Mouse (Mus musculus) Patski (cell line): Measurements from ENCODE around the gene Tbc1d8. TPM values are rescaled to one million over a fixed set of nuclear protein-coding genes. Genes with fewer than 3 reads are reported as not detected.

Experiments
- ATAC-seq: fragments of 100-300 bp; one replicate; pipeline ENCODE4 v1.8.0; 2021
- CTCF ChIA-PET: fragments of 350-600 bp; sonication (Branson Sonifier 250); formaldehyde crosslinking; loops from one replicate; lab custom pipeline; 2022; ENCODE audit warnings: inconsistent platforms; lab: Charles Lee
- POLR2A ChIA-PET: fragments of 350-600 bp; sonication (Branson Sonifier 250); formaldehyde crosslinking; loops from one replicate; lab custom pipeline; 2022; ENCODE audit warnings: antibody characterized with exemption, inconsistent platforms; lab: Charles Lee
- DNase-seq: peaks from one replicate; pipeline ENCODE4 v3.0.0-alpha.2; 2011; ENCODE audit warnings: low read depth, low spot score
- H3K27me3 ChIP-seq: fragments of 371-371 bp; one replicate; pipeline ENCODE4 v1.5.1; 2021
- CTCF ChIP-seq: fragments of 100-300 bp; IDR thresholded peaks from one replicate; pipeline ENCODE4 v1.5.1; 2021
- in situ Hi-C: fragments of 300-500 bp; cut with MboI; formaldehyde crosslinking; loops from 3 replicates; pipeline ENCODE4 v1.11.1; 2018; ENCODE audit warnings: low pct_unique_long_range_greater_than_20kb, mixed read lengths
- polyA plus RNA-seq: library from polyadenylated mRNA; unstranded; gene quantifications from one replicate; pipeline ENCODE4 v1.2.3, GENCODE M21; 2021

The Tbc1d8 gene
- polyA plus RNA-seq, 1 experiment from 2014 or later = 3.0 TPM

DNA sequence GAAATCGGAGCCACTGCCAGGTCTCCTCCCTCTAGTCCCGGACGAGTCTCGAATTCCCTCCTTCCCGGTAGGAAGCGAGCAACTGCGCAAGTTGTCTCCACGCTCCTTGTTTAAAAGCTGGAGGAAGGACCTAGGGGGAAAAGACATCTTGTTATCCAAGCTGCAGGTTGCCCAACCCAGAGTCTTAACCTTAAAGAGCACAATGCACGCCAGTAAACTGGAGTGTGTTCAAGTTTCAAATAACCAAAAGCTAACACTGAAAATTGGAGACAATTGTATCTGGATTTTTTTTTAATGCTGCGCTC, 293 bp upstream of the Tbc1d8 start:
- ChIA-PET POLR2A (interaction anchor here (0.6 kb wide), 1 partner anchor 38 kb away, joined by 3 read pairs; no protein-coding TSS in a partner anchor), CTCF (no interaction called here)
- TF ChIP-seq CTCF = no peak
- in situ Hi-C loops = no loop called here
- peaks cover 3% of the 10 kb centered on the region for H3K27me3 ChIP-seq
- no peak for DNase-seq
- ATAC-seq = no peak

DNA sequence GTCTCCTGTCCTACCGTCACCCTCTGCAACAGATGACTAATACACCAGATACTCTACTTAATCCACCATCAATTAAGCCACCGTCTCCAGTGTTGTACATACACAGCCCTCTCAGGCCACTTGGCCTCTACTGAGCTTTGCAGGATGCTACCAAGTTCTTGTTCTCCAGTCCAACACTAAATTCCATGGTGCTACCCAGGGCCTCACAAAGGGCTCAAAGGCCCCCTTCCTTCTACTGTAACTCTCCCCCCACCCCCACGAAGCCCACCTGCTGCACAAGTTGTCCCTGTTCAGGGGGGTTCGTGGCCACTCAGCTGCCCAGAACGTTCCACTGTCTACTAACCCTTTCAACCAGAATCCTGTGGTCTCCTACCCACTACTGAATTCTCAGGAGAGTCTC, 1.5 kb downstream of the Tbc1d8 start:
- POLR2A ChIA-PET = no interaction called here
- ATAC-seq = no peak
- CTCF ChIA-PET = no interaction called here
- no peak for TF ChIP-seq CTCF
- in situ Hi-C loops = no loop called here
- no peak for DNase-seq
- peaks cover 3% of the 10 kb centered on the region for H3K27me3 ChIP-seq

DNA sequence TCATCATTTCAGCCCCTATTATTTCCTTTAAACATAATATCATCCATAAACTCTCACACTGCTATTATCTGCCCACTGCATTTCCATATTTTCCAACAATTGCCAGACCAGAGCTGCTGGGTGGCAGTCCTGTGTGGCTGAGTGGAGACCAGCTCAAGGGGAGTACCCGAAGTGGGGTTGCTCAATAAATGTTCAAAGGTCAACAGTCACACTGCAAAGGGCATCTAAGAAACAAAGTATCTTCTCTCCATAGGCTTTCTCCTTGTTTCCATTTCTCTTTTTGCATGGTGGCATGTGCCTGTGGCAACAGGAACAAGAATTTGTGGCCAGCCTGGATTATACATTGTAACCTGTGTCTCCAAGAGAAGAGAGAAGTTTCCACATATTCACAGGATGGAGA, 2.2 kb downstream of the Tbc1d8 start:
- TF ChIP-seq CTCF = no peak
- ChIA-PET CTCF (no interaction called here), POLR2A (no interaction called here)
- DNase-seq = no peak
- in situ Hi-C loops = no loop called here
- peaks cover 3% of the 10 kb centered on the region for H3K27me3 ChIP-seq
- no peak for ATAC-seq

DNA sequence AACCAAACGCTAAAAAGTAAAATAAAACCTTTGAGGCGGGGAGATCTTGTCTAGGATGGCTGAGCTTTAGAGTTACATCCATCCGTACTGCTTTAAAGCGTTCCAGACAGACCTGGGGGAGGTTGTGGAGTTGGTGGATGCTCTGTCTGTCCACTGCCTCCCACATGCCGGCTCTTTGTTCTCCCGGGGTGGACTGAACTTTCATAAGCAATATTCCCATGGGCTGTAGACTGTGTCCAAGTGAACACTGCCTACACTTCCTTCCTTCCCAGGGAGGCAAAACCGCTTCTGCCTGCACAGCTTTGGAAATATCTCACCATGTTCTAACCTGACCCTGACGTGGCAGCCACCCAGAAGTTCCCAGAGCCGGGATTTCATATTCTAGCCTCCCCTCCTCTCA, 4.0 kb downstream of the Tbc1d8 start:
- ATAC-seq (no peak), DNase-seq (no peak)
- ChIA-PET POLR2A (no interaction called here), CTCF (no interaction called here)
- H3K27me3 ChIP-seq = no peaks in the 10 kb centered on the region
- TF ChIP-seq CTCF = no peak
- in situ Hi-C loops = no loop called here

DNA sequence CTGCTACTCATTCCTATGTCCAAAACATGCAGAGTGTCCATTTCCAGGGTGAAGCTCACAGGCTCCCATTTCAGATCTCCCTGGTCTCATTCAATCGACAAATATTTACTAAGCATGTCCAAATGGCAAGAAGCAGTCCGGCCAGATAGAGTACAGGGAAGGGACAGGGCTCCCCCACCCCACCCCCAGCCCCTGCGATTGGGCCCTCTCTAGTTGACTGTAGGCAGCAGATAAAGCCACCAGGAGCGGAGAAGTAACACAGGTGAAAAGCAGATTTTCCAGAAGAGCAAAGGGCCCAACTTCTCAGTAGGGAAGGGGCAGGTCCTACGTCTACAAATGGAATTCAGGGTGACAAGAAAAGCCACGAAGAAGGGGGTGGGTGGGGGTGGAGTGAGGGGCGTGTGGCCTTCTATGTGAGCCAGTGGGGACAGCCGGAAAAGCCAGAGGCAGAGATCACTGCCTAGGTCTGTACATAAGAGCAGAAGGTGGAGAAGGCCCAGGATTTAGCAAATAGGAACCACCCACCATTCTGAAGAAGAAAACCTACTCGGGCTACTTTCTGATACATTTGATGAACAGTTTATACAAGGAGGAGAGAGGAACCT, 7.2 kb downstream of the Tbc1d8 start:
- no peaks in the 10 kb centered on the region for H3K27me3 ChIP-seq
- in situ Hi-C loops = no loop called here
- ATAC-seq (no peak), DNase-seq (no peak)
- CTCF ChIA-PET = no interaction called here
- POLR2A ChIA-PET = no interaction called here
- no peak for TF ChIP-seq CTCF

DNA sequence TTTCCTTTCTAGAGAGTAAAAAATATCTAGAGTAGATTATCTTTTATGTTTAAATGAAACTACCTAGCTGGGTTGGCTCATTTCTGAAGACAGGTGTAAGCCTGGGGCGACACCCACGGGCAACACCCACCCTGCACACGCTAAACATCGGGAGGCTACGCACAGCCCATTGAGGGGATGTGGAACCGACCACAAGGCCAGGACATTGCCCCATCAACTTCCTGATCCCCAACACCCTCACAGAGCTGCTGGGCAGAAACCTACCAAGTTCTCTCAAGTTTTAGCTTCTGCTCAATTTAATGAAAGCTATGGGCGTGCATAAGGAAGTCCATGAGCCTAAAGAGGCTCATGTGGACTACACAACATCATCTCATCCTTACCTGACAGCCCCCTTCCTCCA, 9.6 kb downstream of the Tbc1d8 start:
- POLR2A ChIA-PET = no interaction called here
- TF ChIP-seq CTCF = no peak

DNA sequence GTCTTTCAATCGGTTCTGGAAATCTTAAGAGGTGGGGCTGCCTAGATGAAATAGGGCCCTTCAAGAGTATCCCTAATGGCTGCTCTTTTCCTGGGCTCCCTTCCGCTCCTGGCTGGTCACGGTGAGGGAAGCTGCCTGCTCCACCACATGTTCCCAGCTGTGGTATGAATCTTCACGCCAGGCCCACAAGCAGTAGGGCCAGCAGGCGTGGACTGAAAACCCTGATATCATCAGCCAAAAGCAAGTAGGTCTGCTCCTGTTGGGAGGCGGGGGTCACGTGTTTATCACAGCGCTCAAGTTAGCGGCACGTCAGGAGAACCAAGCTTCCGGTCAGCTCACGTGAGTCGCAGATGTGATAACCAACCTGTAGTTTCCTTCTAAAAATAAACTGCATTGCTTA, 12.0 kb downstream of the Tbc1d8 start:
- DNase-seq (no peak), ATAC-seq (no peak)
- ChIA-PET POLR2A (interaction anchor here (0.6 kb wide), 1 partner anchor 91 kb away, joined by 4 read pairs; no protein-coding TSS in a partner anchor), CTCF (interaction anchor here (1.2 kb wide), 1 partner anchor 61 kb away, joined by 5 read pairs; no protein-coding TSS in a partner anchor)
- in situ Hi-C loops = no loop called here
- no peak for TF ChIP-seq CTCF
- H3K27me3 ChIP-seq = no peaks in the 10 kb centered on the region

More for the DNA sequence above, 9.6 kb downstream of the Tbc1d8 start:
- in situ Hi-C loops = no loop called here
- CTCF ChIA-PET = no interaction called here
- H3K27me3 ChIP-seq = no peaks in the 10 kb centered on the region
- DNase-seq (no peak), ATAC-seq (no peak)

DNA sequence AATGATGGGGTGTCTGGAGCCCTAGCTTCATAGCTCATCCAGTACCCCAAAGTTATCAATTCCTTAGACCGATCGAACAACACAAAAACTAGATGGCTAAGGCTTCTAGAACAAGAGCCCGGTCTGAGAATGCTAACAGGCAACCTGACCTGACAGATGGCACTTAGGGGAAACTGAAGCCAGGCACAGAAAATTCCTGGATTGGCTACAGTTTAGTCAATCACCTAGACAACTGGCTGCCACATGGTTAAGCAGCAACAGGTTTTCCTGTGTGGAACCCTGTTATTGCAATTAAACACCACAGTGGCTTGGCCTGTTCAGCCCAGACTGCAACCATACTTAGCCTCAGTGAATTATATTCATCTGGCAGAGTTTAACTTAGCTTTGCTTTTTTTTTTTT, 13.8 kb downstream of the Tbc1d8 start:
- TF ChIP-seq CTCF = no peak
- CTCF ChIA-PET = no interaction called here
- DNase-seq (no peak), ATAC-seq (no peak)
- in situ Hi-C loops = no loop called here
- H3K27me3 ChIP-seq = no peaks in the 10 kb centered on the region
- POLR2A ChIA-PET = interaction anchor here (0.6 kb wide), 2 partner anchors 874 to 1214 kb away, joined by 3 to 5 read pairs; no protein-coding TSS in a partner anchor

DNA sequence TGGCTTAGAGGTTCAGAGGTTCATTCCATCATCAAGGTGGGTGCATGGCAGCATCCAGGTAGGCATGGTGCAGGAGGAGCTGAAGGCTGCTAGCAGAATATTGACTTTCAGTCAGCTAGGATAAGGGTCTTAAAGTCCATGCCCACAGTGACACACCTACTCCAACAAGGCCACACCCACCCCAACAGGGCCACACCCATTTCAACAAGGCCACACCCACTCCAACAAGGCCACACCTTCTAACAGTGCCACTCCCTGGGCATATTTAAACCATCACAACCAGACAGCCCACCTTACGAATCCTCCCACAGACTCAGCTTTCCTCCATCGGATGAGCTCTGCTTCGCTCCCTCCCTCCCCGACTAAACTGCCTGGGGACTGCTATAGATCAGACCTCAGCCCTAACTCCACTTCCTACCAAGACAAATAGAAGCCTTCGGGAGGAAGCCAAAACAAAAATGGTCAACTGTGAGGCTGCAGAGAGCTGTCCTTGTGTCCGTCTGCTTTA, 15.6 kb downstream of the Tbc1d8 start:
- DNase-seq = no peak
- H3K27me3 ChIP-seq = no peaks in the 10 kb centered on the region
- TF ChIP-seq CTCF = no peak
- ATAC-seq = no peak
- POLR2A ChIA-PET = no interaction called here
- in situ Hi-C loops = no loop called here
- CTCF ChIA-PET = no interaction called here

DNA sequence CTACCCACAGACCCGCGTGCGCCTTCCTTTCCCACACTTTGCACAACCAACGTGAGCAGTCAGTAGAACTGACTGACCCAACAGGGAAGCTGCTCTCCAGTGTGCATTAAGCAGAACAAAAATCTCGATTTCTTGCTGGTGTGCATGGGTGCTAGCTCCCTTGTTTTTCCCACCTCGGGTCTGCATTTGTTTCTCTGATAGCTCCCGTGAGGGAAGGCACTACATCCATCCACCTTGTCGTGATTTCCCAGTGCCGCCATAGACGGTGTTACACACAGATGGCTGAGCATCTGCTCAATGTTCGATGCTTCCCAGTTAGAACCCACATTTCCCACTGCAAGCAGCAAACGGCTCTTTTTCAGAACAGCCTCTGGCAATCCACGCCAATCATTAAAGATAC, 16.5 kb downstream of the Tbc1d8 start:
- no peak for ATAC-seq
- H3K27me3 ChIP-seq = no peaks in the 10 kb centered on the region
- TF ChIP-seq CTCF = no peak
- POLR2A ChIA-PET = no interaction called here
- no peak for DNase-seq
- CTCF ChIA-PET = interaction anchor here (0.9 kb wide), 1 partner anchor 14 kb away, joined by 3 read pairs; no protein-coding TSS in a partner anchor
- in situ Hi-C loops = no loop called here

DNA sequence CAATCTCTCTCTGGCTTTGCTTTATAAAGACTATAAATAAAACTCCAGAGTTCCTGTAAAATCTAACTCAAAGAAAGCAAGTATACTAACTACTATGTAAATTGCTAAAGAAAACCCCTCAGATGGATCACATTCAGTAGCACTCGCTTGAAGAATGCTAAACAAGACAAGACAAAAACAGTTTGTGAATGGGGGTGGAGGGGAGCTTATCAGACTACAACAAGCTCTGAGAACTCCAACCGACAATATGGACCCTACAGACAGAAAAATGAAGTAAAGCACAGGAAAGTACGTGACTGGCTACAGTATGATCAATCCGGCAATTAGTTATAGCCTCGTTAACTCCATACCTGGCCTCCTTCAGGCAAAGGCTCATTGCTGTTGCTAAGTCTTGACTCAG, 18.1 kb downstream of the Tbc1d8 start:
- ATAC-seq (no peak), DNase-seq (no peak)

More for the DNA sequence above, 18.1 kb downstream of the Tbc1d8 start:
- in situ Hi-C loops = no loop called here
- CTCF ChIA-PET = no interaction called here
- POLR2A ChIA-PET = interaction anchor here (1.2 kb wide), 1 partner anchor 13 kb away, joined by 3 read pairs; no protein-coding TSS in a partner anchor
- TF ChIP-seq CTCF = no peak
- no peaks in the 10 kb centered on the region for H3K27me3 ChIP-seq
